Mouse (Mus musculus) liver, embryonic 16.5 days (tissue): ENCODE data around the gene Ttyh1. TPM values are rescaled to one million over a fixed set of nuclear protein-coding genes. Genes with fewer than 3 reads are reported as not detected.
A peak's percentile ranks its signal among the peaks of the same experiment; 100 is the strongest.

Experiments used
- ATAC-seq: fragments of 200-750 bp; cut with Nextera tagmentation; 2 replicates; pipeline ENCODE4 v1.8.0; 2017; ENCODE audit warnings: low read depth, mild to moderate bottlenecking, moderate number of reproducible peaks, moderate library complexity
- H3K27ac ChIP-seq: fragments of 300-500 bp; sonication (generic); 2 replicates; pipeline ENCODE4 v1.5.1; 2014; ENCODE audit warnings: mild to moderate bottlenecking, low read length
- H3K27me3 ChIP-seq: fragments of 300-500 bp; sonication (generic); 2 replicates; pipeline ENCODE4 v1.6.1; 2014; ENCODE audit warnings: low read depth, low read length, mixed read lengths; ENCODE audit not compliant: control insufficient read depth, insufficient read depth
- H3K36me3 ChIP-seq: fragments of 300-500 bp; sonication (generic); 2 replicates; pipeline ENCODE4 v1.6.1; 2014; ENCODE audit warnings: mild to moderate bottlenecking; ENCODE audit not compliant: control insufficient read depth, insufficient read depth
- H3K4me1 ChIP-seq: fragments of 300-500 bp; sonication (generic); 2 replicates; pipeline ENCODE4 v1.6.1; 2014; ENCODE audit warnings: low read depth, low read length, mixed read lengths; ENCODE audit not compliant: control insufficient read depth
- H3K4me2 ChIP-seq: fragments of 300-500 bp; sonication (generic); 2 replicates; pipeline ENCODE4 v1.6.1; 2014; ENCODE audit warnings: low read depth, low read length, mixed read lengths
- H3K4me3 ChIP-seq: fragments of 300-500 bp; sonication (generic); 2 replicates; pipeline ENCODE4 v1.5.1; 2014; ENCODE audit warnings: low read depth, mild to moderate bottlenecking, low read length
- H3K9ac ChIP-seq: fragments of 300-500 bp; sonication (generic); 2 replicates; pipeline ENCODE4 v1.6.1; 2014; ENCODE audit warnings: low read depth, low read length
- H3K9me3 ChIP-seq: fragments of 300-500 bp; sonication (generic); replicated peaks from 2 replicates; pipeline ENCODE4 v1.6.1; 2016; ENCODE audit warnings: low read length; ENCODE audit not compliant: control insufficient read depth
- WGBS: fragments of 180-500 bp; shearing (Covaris S2); extraction: QIAGEN DNeasy Blood & Tissue Kit; methylation state at CpG from one replicate; pipeline ENCODE4 v1.1.7; 2014; ENCODE audit not compliant: insufficient replicate concordance; 5-methylcytosine and 5-hydroxymethylcytosine counted together
- polyA plus RNA-seq: library from polyadenylated mRNA; unstranded; fragments of >200 nt; fragmentation: Nextera tagmentation; extraction: Ambion mirVana; gene quantifications from 2 replicates; pipeline ENCODE4 v1.2.1, GENCODE M21; 2015

Gene Ttyh1
- polyA plus RNA-seq, 1 experiment from 2014 or later: 0.50 TPM

GRCm38 (mm10) chr7:4136771-4137531 lies 17.7 kb downstream of the Ttyh1 start, which contains the start of gene Leng8:
Leng8 (plus strand) TSS chr7:4137039.
- Histone ChIP-seq H3K27ac (peak within 1 kb of the TSS; percentile 96), H3K9me3 (no peaks in the 10 kb centered on the region), H3K9ac (peak within 1 kb of the TSS; percentile 95), H3K36me3 (peaks cover 36% of the 10 kb centered on the region), H3K4me3 (peak within 1 kb of the TSS; percentile 84), H3K4me1 (peaks cover 15% of the 10 kb centered on the region), H3K27me3 (no peaks in the 10 kb centered on the region), H3K4me2 (peak within 1 kb of the TSS; percentile 90)
- WGBS: under 1% methylated on average over 77 of the region's 78 CpGs
- ATAC-seq: peak; percentile 95

- H3K9ac ChIP-seq: peak overlapping the region; percentile 95
- no peaks in the 10 kb centered on the region for H3K27me3 ChIP-seq
- peak overlapping the region; percentile 96 for H3K27ac ChIP-seq
- 40% methylated on average over 3 of the region's 3 CpGs for WGBS
- peaks cover 15% of the 10 kb centered on the region for H3K4me1 ChIP-seq
- H3K36me3 ChIP-seq: peaks cover 44% of the 10 kb centered on the region
- peak overlapping the region; percentile 89 for H3K4me2 ChIP-seq
- peak overlapping the region; percentile 84 for H3K4me3 ChIP-seq
- no peaks in the 10 kb centered on the region for H3K9me3 ChIP-seq
- no peak for ATAC-seq
Measured at GRCm38 (mm10) chr7:4137746-4138145, 18.5 kb downstream of the Ttyh1 start.

GRCm38 (mm10) chr7:4138181-4138580 lies 19.0 kb downstream of the Ttyh1 start:
- peaks cover 48% of the 10 kb centered on the region for H3K36me3 ChIP-seq

GRCm38 (mm10) chr7:4138671-4139070 lies 19.5 kb downstream of the Ttyh1 start:
- H3K4me3 ChIP-seq: no peak overlapping the region
- H3K36me3 ChIP-seq: peaks cover 53% of the 10 kb centered on the region

More at GRCm38 (mm10) chr7:4138181-4138580, 19.0 kb downstream of the Ttyh1 start:
- ATAC-seq: no peak
- Histone ChIP-seq H3K9ac (peak overlapping the region; percentile 95; the same call in 1 of the 2 replicates), H3K4me3 (peak overlapping the region; percentile 84), H3K27me3 (no peaks in the 10 kb centered on the region), H3K27ac (no peak overlapping the region), H3K9me3 (no peaks in the 10 kb centered on the region), H3K4me1 (peaks cover 15% of the 10 kb centered on the region), H3K4me2 (peak overlapping the region; percentile 89)
- WGBS: 80% methylated on average over 2 of the region's 2 CpGs

GRCm38 (mm10) chr7:4139391-4139790 lies 20.2 kb downstream of the Ttyh1 start:
- ATAC-seq: no peak
- H3K4me1 ChIP-seq: peaks cover 15% of the 10 kb centered on the region
- no peaks in the 10 kb centered on the region for H3K27me3 ChIP-seq
- H3K4me3 ChIP-seq: no peak overlapping the region
- H3K36me3 ChIP-seq: peaks cover 60% of the 10 kb centered on the region
- H3K9me3 ChIP-seq: no peaks in the 10 kb centered on the region
- no peak overlapping the region for H3K27ac ChIP-seq
- 91% methylated on average over 5 of the region's 5 CpGs for WGBS
- no peak overlapping the region for H3K4me2 ChIP-seq
- H3K9ac ChIP-seq: no peak overlapping the region

More at GRCm38 (mm10) chr7:4138671-4139070, 19.5 kb downstream of the Ttyh1 start:
- H3K27me3 ChIP-seq: no peaks in the 10 kb centered on the region
- 83% methylated on average over 7 of the region's 7 CpGs for WGBS
- peaks cover 15% of the 10 kb centered on the region for H3K4me1 ChIP-seq
- H3K4me2 ChIP-seq: no peak overlapping the region
- H3K9ac ChIP-seq: no peak overlapping the region
- H3K9me3 ChIP-seq: no peaks in the 10 kb centered on the region
- H3K27ac ChIP-seq: no peak overlapping the region
- no peak for ATAC-seq

- peaks cover 15% of the 10 kb centered on the region for H3K4me1 ChIP-seq
- H3K4me3 ChIP-seq: no peak overlapping the region
- H3K27ac ChIP-seq: no peak overlapping the region
- H3K9me3 ChIP-seq: no peaks in the 10 kb centered on the region
- ATAC-seq: no peak
- peaks cover 84% of the 10 kb centered on the region for H3K36me3 ChIP-seq
- 84% methylated on average over 6 of the region's 6 CpGs for WGBS
- H3K9ac ChIP-seq: no peak overlapping the region
- no peaks in the 10 kb centered on the region for H3K27me3 ChIP-seq
- no peak overlapping the region for H3K4me2 ChIP-seq
Measured at GRCm38 (mm10) chr7:4141648-4142325, 22.6 kb downstream of the Ttyh1 start.

- WGBS: 92% methylated on average over 10 of the region's 10 CpGs
Measured at GRCm38 (mm10) chr7:4142796-4143445, 23.7 kb downstream of the Ttyh1 start.

GRCm38 (mm10) chr7:4143506-4143905 lies 24.3 kb downstream of the Ttyh1 start:
- Histone ChIP-seq H3K36me3 (peaks cover 91% of the 10 kb centered on the region), H3K4me3 (no peak overlapping the region), H3K27ac (no peak overlapping the region), H3K4me1 (peaks cover 20% of the 10 kb centered on the region), H3K4me2 (no peak overlapping the region), H3K9ac (no peak overlapping the region), H3K27me3 (no peaks in the 10 kb centered on the region), H3K9me3 (no peaks in the 10 kb centered on the region)
- no peak for ATAC-seq
- 96% methylated on average over 19 of the region's 19 CpGs for WGBS

More at GRCm38 (mm10) chr7:4142796-4143445, 23.7 kb downstream of the Ttyh1 start:
- no peak overlapping the region for H3K4me2 ChIP-seq
- no peaks in the 10 kb centered on the region for H3K27me3 ChIP-seq
- H3K9ac ChIP-seq: no peak overlapping the region
- H3K4me3 ChIP-seq: no peak overlapping the region
- no peak overlapping the region for H3K27ac ChIP-seq
- no peak for ATAC-seq
- H3K36me3 ChIP-seq: peaks cover 92% of the 10 kb centered on the region
- H3K4me1 ChIP-seq: peaks cover 19% of the 10 kb centered on the region
- no peaks in the 10 kb centered on the region for H3K9me3 ChIP-seq
